Mouse (Mus musculus): ENCODE results near the gene Nr2c1. TPM values are rescaled to one million over a fixed set of nuclear protein-coding genes. Genes with fewer than 3 reads are reported as not detected.

The Nr2c1 gene
- total RNA-seq, 2 experiments from 2014 or later, result 8.1 to 8.5 TPM

DNA sequence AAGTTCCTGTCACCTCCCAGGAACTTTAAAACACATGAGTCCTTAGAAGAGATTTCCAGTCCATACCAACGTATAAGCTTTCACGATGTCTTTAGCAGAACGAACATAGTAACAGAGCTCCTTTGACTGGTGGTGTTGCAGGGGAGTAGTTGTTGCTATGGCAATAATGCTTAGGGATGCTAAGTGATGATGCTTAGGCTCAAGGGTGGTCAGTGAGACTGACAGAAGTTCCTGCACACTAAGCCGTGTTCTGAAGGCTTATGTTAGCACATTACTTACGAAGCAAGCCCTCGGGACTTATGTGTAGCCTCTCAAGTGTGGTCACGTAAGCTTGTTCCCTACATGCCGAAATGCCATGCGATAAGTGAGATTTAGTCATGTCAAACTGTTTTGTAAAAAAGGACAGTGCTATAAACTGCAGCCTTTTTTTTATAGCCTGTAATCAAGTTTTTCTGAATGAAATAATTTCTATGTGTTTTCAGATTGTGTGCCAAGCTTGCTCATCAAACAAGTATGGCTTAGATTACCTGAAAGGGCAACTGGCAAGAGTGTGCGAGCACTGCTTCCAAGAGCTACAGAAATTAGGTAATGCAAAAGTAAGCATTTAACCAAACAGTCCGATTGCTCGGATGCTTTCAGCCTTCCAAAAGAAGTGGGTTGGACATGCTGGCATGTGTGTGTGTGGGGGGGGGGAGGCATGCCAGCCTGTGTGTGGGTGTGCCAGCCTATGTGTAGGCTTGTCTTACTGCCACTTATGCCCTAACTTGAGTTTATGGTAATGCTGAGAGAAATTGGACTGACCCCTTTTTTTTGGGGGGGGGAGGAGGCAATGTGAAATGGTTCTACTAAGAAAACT, 13.1 kb upstream of the Nr2c1 start:
- peak in 1 of 2 experiments; percentile 40 for DNase-seq (ENCODE audit: low spot score in 2 of 2)
- intact Hi-C loops (cut with DNase I), result no loop called here

- DNase-seq (ENCODE audit: low spot score in 2 of 2), result no peak
- intact Hi-C loops (cut with DNase I), result no loop called here
Measured at GRCm38 (mm10) chr10:94138890-94139482, 8.8 kb upstream of the Nr2c1 start.

GRCm38 (mm10) chr10:94140227-94140931, 7.4 kb upstream of the Nr2c1 start:
- intact Hi-C loops (cut with DNase I), result no loop called here
- DNase-seq (ENCODE audit: low spot score in 2 of 2), result peak in 1 of 2 experiments; percentile 14

DNA sequence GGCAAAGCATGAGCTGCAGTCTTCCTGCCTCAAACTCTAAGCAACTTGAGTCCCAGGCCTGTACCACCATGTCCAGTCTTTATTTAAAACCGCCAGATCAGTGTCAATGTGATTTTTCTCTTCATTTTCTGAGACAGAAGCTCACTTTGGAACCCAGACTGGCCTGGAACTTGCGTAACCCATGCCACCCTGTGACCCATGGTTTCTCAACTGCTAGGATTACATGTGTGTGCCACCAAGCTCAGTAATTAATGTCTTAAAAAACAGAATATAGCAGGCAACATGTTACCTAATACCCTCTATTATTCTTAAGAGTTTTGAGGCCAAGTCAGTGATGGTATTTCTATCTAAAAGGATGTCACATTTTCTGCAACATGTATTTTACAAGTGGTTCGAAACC, 5.4 kb upstream of the Nr2c1 start:
- intact Hi-C loops (cut with DNase I), result loop anchor here (1.0 kb wide), 1 partner anchor 16 kb away; no protein-coding TSS in a partner anchor
- DNase-seq (ENCODE audit: low spot score in 2 of 2), result no peak

GRCm38 (mm10) chr10:94144581-94144980, 3.2 kb upstream of the Nr2c1 start:
- DNase-seq (ENCODE audit: low spot score in 2 of 2), result peak in 1 of 2 experiments; percentile 17
- intact Hi-C loops (cut with DNase I), result no loop called here

- intact Hi-C loops (cut with DNase I), result no loop called here
Measured at GRCm38 (mm10) chr10:94147391-94147755, 450 bp upstream of the Nr2c1 start.

DNA sequence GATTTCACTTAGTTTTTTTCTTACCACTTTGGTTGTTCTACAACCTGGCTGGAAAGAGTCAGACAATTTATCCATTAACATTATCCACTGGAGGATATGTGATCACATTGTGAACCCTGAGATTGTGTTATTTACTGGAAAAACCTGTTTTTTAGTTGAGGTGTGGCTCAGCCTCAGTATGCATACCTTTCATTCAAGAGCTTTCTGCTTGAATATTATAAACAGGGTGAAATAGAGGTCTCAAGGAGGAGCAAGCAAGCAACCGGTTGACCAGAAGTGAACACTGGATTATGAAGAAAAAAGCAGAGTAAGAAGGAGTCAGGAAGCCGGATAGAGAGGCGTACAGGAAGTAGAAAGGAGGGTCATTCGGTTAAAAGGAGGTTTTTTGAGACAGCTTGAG, 3.7 kb downstream of the Nr2c1 start:
- no peak for DNase-seq (ENCODE audit: low spot score in 2 of 2)
- intact Hi-C loops (cut with DNase I), result no loop called here

More at GRCm38 (mm10) chr10:94147391-94147755, 450 bp upstream of the Nr2c1 start:
- DNase-seq (ENCODE audit: low spot score in 2 of 2), result no peak

GRCm38 (mm10) chr10:94153841-94154240, 6.0 kb downstream of the Nr2c1 start:
- no peak for DNase-seq (ENCODE audit: low spot score in 2 of 2)
- intact Hi-C loops (cut with DNase I), result no loop called here

DNA sequence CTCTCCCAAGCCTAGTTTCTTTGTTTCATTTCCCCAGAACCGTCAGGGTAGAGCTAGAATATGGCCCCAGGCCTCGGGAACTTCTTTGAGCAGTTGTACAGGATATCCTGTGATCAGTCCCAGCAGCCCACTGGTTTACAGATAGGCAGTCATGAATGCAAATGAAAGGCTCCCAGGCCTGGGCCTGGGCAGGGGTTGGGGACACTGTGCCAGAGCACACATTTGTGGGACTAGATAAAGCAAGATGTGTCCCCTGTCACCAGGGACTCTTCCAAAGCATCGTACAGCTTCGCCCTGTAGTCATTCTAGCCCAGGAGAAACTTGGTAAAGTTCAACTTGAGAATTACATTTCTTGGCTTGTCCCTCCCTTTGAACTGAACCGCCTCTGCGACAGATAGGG, 11.1 kb downstream of the Nr2c1 start:
- intact Hi-C loops (cut with DNase I), result no loop called here
- DNase-seq (ENCODE audit: low spot score in 2 of 2), result no peak

DNA sequence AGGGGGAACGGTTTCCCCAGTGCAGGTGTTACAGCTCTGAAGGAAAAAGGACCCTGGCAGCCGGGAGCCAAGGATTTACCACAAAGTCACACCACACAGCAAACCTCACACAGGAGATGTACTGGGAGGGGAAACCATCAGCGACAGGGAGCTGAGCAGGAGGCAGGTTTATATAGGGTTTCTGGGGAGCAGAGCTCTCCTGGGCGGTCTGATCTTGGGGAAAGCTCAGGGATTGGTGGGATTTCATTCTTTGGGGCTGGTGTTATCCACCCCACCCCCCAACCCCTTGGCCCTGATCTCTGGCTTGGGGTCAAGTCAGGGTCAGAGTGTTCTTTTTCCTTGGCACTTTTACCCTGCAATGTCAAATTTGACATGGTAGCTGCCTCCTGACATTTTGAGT, 11.6 kb downstream of the Nr2c1 start:
- intact Hi-C loops (cut with DNase I), result no loop called here

GRCm38 (mm10) chr10:94161051-94161765, 13.4 kb downstream of the Nr2c1 start:
- intact Hi-C loops (cut with DNase I), result no loop called here
- no peak for DNase-seq (ENCODE audit: low spot score in 2 of 2)

More for the DNA sequence above, 11.6 kb downstream of the Nr2c1 start:
- DNase-seq (ENCODE audit: low spot score in 2 of 2), result no peak

- DNase-seq (ENCODE audit: low spot score in 2 of 2), result no peak
- intact Hi-C loops (cut with DNase I), result no loop called here
Measured at GRCm38 (mm10) chr10:94162031-94162430, 14.2 kb downstream of the Nr2c1 start.

GRCm38 (mm10) chr10:94164104-94164845, 16.5 kb downstream of the Nr2c1 start:
- no peak for DNase-seq (ENCODE audit: low spot score in 2 of 2)
- intact Hi-C loops (cut with DNase I), result no loop called here

GRCm38 (mm10) chr10:94165426-94165825, 17.6 kb downstream of the Nr2c1 start:
- intact Hi-C loops (cut with DNase I), result no loop called here
- no peak for DNase-seq (ENCODE audit: low spot score in 2 of 2)

DNA sequence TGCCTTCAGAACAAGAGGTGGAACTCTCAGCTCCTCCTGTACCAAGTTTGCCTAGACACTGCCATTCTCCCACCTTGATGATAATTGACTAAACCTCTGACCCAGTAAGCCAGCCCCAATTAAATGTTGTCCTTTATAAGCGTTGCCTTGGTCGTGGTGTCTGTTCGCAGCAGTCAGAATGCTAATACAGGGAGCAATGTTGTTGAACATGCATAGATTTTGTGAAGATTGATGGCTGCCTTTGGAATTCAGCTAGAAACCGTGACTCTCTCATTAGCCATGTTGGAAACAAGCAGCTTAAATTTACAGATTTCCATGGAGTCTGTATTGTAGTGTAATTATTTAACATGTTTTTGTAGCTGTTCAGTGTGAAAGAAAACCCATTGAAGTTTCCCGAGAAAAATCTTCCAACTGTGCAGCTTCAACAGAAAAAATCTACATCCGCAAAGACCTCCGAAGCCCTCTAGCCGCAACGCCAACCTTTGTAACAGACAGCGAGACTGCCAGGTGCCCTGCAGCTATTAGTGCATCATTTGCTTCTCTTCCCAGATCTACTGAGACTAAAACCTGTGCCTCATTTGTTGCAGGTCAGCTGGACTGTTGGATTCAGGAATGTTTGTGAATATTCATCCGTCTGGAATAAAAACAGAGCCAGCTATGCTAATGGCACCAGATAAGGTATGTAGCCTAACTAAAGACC, 19.4 kb downstream of the Nr2c1 start:
- intact Hi-C loops (cut with DNase I), result no loop called here
- DNase-seq (ENCODE audit: low spot score in 2 of 2), result no peak

- DNase-seq (ENCODE audit: low spot score in 2 of 2), result no peak
- intact Hi-C loops (cut with DNase I), result no loop called here
Measured at GRCm38 (mm10) chr10:94171440-94172130, 23.8 kb downstream of the Nr2c1 start.

- DNase-seq (ENCODE audit: low spot score in 2 of 2), result no peak
- intact Hi-C loops (cut with DNase I), result no loop called here
Measured at GRCm38 (mm10) chr10:94172137-94172536, 24.3 kb downstream of the Nr2c1 start.

GRCm38 (mm10) chr10:94172706-94173105, 24.9 kb downstream of the Nr2c1 start:
- intact Hi-C loops (cut with DNase I), result no loop called here
- DNase-seq (ENCODE audit: low spot score in 2 of 2), result no peak
